20 mouse cellular contexts compared by ENCODE assay signal in genomic region chr13:9192797-9193330, GRCm38 (mm10).
A peak's percentile ranks its signal among the peaks of the same experiment; 100 is the strongest.
DNase-seq lines count a peak whose midpoint lies in the region; ATAC-seq and TF ChIP-seq lines count a peak whose summit lies in the region.
"Had no signal": no experiment of that assay in that cellular context is flagged by ENCODE, and none has a peak within 500 bp of the region (broad histone marks: within the 10 kb centered on the region; RNA-seq: fewer than 3 reads in every experiment).

No protein-coding gene starts in this region.

- no peak for ATAC-seq in hindbrain, postnatal 0 days
- 0 out of 2 replicates have a peak, but pooled peaks have one; percentile 15 for ATAC-seq in midbrain, postnatal 0 days (ENCODE audit: low FRiP score)
- no peak for ATAC-seq in midbrain, embryonic 16.5 days
- peak; percentile 54; the same call in 1 of the 2 replicates for ATAC-seq in embryonic facial prominence, embryonic 11.5 days (replicated peaks; ENCODE audit: insufficient number of reproducible peaks, low FRiP score, low TSS enrichment, low read depth)
- ATAC-seq: forebrain, embryonic 15.5 days; inflammation-experienced regulatory T-cells, adult 6 months had no signal

- H3K9me3 ChIP-seq in hindbrain, embryonic 10.5 days, result no peaks in the 10 kb centered on the region
- H3K9me3 ChIP-seq in hindbrain, postnatal 0 days (ENCODE audit: low read length), result no peaks in the 10 kb centered on the region
- H3K9me3 ChIP-seq in midbrain, postnatal 0 days (ENCODE audit: low read length), result no peaks in the 10 kb centered on the region
- H3K9me3 ChIP-seq in midbrain, embryonic 16.5 days (replicated peaks; ENCODE audit: control insufficient read depth, low read length, poor library complexity, severe bottlenecking), result no peaks in the 10 kb centered on the region
- H3K9me3 ChIP-seq in embryonic facial prominence, embryonic 11.5 days (replicated peaks; ENCODE audit: control insufficient read depth, low read length), result no peaks in the 10 kb centered on the region
- H3K9me3 ChIP-seq: forebrain, embryonic 15.5 days; G1E; limb, embryonic 15.5 days; stomach, embryonic 15.5 days had no signal

- H3K36me3 ChIP-seq in hindbrain, embryonic 10.5 days, result no peaks in the 10 kb centered on the region
- H3K36me3 ChIP-seq in hindbrain, postnatal 0 days (ENCODE audit: insufficient read depth, low read length), result no peaks in the 10 kb centered on the region
- H3K36me3 ChIP-seq in midbrain, postnatal 0 days (ENCODE audit: insufficient read depth, low read length), result no peaks in the 10 kb centered on the region
- H3K36me3 ChIP-seq in midbrain, embryonic 16.5 days (ENCODE audit: control insufficient read depth, insufficient read depth, low read length), result no peaks in the 10 kb centered on the region
- no peaks in the 10 kb centered on the region for H3K36me3 ChIP-seq in embryonic facial prominence, embryonic 11.5 days (replicated peaks; ENCODE audit: control insufficient read depth, insufficient read depth, low read depth, low read length)
- H3K36me3 ChIP-seq: forebrain, embryonic 15.5 days; G1E; limb, embryonic 15.5 days; stomach, embryonic 15.5 days had no signal

- H3K9ac ChIP-seq in hindbrain, postnatal 0 days (replicated peaks; ENCODE audit: low read length), result no peak overlapping the region
- H3K9ac ChIP-seq in midbrain, postnatal 0 days (replicated peaks; ENCODE audit: low read length, poor library complexity, severe bottlenecking), result no peak overlapping the region
- no peak overlapping the region for H3K9ac ChIP-seq in midbrain, embryonic 16.5 days (ENCODE audit: low read depth, low read length)
- no peak overlapping the region for H3K9ac ChIP-seq in embryonic facial prominence, embryonic 11.5 days (replicated peaks; ENCODE audit: low read length)
- H3K9ac ChIP-seq: forebrain, embryonic 15.5 days; limb, embryonic 15.5 days; stomach, embryonic 15.5 days had no signal

- 24% methylated on average over 9 of the region's 9 CpGs for WGBS in hindbrain, embryonic 10.5 days
- 41% methylated on average over 9 of the region's 9 CpGs for WGBS in hindbrain, postnatal 0 days
- 25% methylated on average over 9 of the region's 9 CpGs for whole genome bisulfite sequencing in midbrain, postnatal 0 days
- 17% methylated on average over 9 of the region's 9 CpGs for WGBS in midbrain, embryonic 16.5 days
- WGBS in embryonic facial prominence, embryonic 11.5 days, result 17% methylated on average over 9 of the region's 9 CpGs

- no peaks in the 10 kb centered on the region for H3K27me3 ChIP-seq in hindbrain, embryonic 10.5 days (ENCODE audit: insufficient read depth, poor library complexity, severe bottlenecking)
- H3K27me3 ChIP-seq in hindbrain, postnatal 0 days (ENCODE audit: insufficient read depth, low read length), result no peaks in the 10 kb centered on the region
- no peaks in the 10 kb centered on the region for H3K27me3 ChIP-seq in midbrain, postnatal 0 days (ENCODE audit: insufficient read depth, low read length)
- H3K27me3 ChIP-seq in midbrain, embryonic 16.5 days (ENCODE audit: control insufficient read depth, insufficient read depth, low read depth, low read length), result no peaks in the 10 kb centered on the region
- no peaks in the 10 kb centered on the region for H3K27me3 ChIP-seq in embryonic facial prominence, embryonic 11.5 days (ENCODE audit: control insufficient read depth, insufficient read depth, low read length)
- H3K27me3 ChIP-seq: forebrain, embryonic 15.5 days; limb, embryonic 15.5 days; stomach, embryonic 15.5 days had no signal

- H3K4me1 ChIP-seq in hindbrain, embryonic 10.5 days (replicated peaks), result peaks cover 32% of the 10 kb centered on the region
- peaks cover 3% of the 10 kb centered on the region; the same call in 1 of the 2 replicates for H3K4me1 ChIP-seq in hindbrain, postnatal 0 days (ENCODE audit: insufficient read depth, low read length)
- H3K4me1 ChIP-seq in midbrain, postnatal 0 days (ENCODE audit: insufficient read depth, low read length), result no peaks in the 10 kb centered on the region; the same call in 1 of the 2 replicates
- peaks cover 7% of the 10 kb centered on the region for H3K4me1 ChIP-seq in midbrain, embryonic 16.5 days (ENCODE audit: control insufficient read depth, insufficient read depth, low read length)
- H3K4me1 ChIP-seq in embryonic facial prominence, embryonic 11.5 days (ENCODE audit: control insufficient read depth, insufficient read depth, low read length), result no peaks in the 10 kb centered on the region; the same call in 1 of the 2 replicates

- no peak overlapping the region for H3K4me3 ChIP-seq in hindbrain, embryonic 10.5 days
- no peak overlapping the region for H3K4me3 ChIP-seq in hindbrain, postnatal 0 days (ENCODE audit: low read length)
- H3K4me3 ChIP-seq in midbrain, postnatal 0 days (ENCODE audit: low read depth, low read length), result no peak overlapping the region
- H3K4me3 ChIP-seq in midbrain, embryonic 16.5 days (ENCODE audit: low read depth, low read length), result no peak overlapping the region
- no peak overlapping the region for H3K4me3 ChIP-seq in embryonic facial prominence, embryonic 11.5 days (ENCODE audit: low read depth, low read length)
- H3K4me3 ChIP-seq: forebrain, embryonic 15.5 days; limb, embryonic 15.5 days; stomach, embryonic 15.5 days had no signal

- H3K27ac ChIP-seq in hindbrain, embryonic 10.5 days, result 0 out of 2 replicates have a peak overlapping the region, but pooled peaks have one; percentile 35
- H3K27ac ChIP-seq in hindbrain, postnatal 0 days, result no peak overlapping the region
- no peak overlapping the region for H3K27ac ChIP-seq in midbrain, postnatal 0 days (ENCODE audit: low read depth, low read length)
- H3K27ac ChIP-seq in midbrain, embryonic 16.5 days (ENCODE audit: low read length), result no peak overlapping the region
- no peak overlapping the region for H3K27ac ChIP-seq in embryonic facial prominence, embryonic 11.5 days (replicated peaks; ENCODE audit: low read depth, low read length)
- H3K27ac ChIP-seq: forebrain, embryonic 15.5 days; limb, embryonic 15.5 days; stomach, embryonic 15.5 days had no signal

- H3K4me2 ChIP-seq in hindbrain, postnatal 0 days (ENCODE audit: low read depth, low read length), result no peak overlapping the region
- H3K4me2 ChIP-seq in midbrain, postnatal 0 days (ENCODE audit: low read depth, low read length, poor library complexity, severe bottlenecking), result no peak overlapping the region
- no peak overlapping the region for H3K4me2 ChIP-seq in midbrain, embryonic 16.5 days (ENCODE audit: low read length)
- no peak overlapping the region for H3K4me2 ChIP-seq in embryonic facial prominence, embryonic 11.5 days (ENCODE audit: low read depth, low read length)
- H3K4me2 ChIP-seq: forebrain, embryonic 15.5 days; limb, embryonic 15.5 days; stomach, embryonic 15.5 days had no signal

- TF ChIP-seq CTCF in hindbrain, postnatal 0 days (IDR thresholded peaks at IDR 0.05; ENCODE audit: low read depth), result no peak
- TF ChIP-seq CTCF in midbrain, postnatal 0 days (IDR thresholded peaks at IDR 0.05), result no peak

- no peak for DNase-seq in hindbrain, embryonic 10.5 days (ENCODE audit: low spot score)
- DNase-seq in hindbrain, postnatal 0 days (ENCODE audit: low spot score), result no peak
- no peak for DNase-seq in midbrain, postnatal 0 days (ENCODE audit: low spot score)
- no peak for DNase-seq in embryonic facial prominence, embryonic 11.5 days (ENCODE audit: low spot score)
- DNase-seq in retina, postnatal 1 day, result peak; percentile 42
- no peak for DNase-seq in layer of hippocampus, postnatal 36 days
- DNase-seq: adrenal gland, postnatal 10 days; cerebellum, adult 18-20 months; gastrocnemius, postnatal 10 days; heart, postnatal 36 days; lung, adult 18-20 months; lung, postnatal 4 days; midbrain, embryonic 14.5 days; thymus, postnatal 25 days had no signal

Comparison
In these comparisons a context has a peak if more than half of its experiments do, and no peak if none do; other contexts are left out.
1. ATAC-seq: peak in midbrain, postnatal 0 days (single experiment) and embryonic facial prominence, embryonic 11.5 days (single experiment); none in hindbrain, postnatal 0 days (single experiment) and midbrain, embryonic 16.5 days (single experiment).